Comparison of ENCODE assay signal across 8 mouse cellular contexts in genomic region chr13:5870382-5871272, GRCm38 (mm10). TPM values are rescaled to one million over a fixed set of nuclear protein-coding genes. Genes with fewer than 3 reads are reported as not detected.
DNase-seq lines count a peak whose midpoint lies in the region; ATAC-seq and TF ChIP-seq lines count a peak whose summit lies in the region.

No protein-coding gene starts in this region.

- no peak overlapping the region for H3K9ac ChIP-seq in forebrain, postnatal 0 days
- no peak overlapping the region for H3K9ac ChIP-seq in hindbrain, embryonic 13.5 days
- H3K9ac ChIP-seq in liver, embryonic 13.5 days = no peak overlapping the region
- no peak overlapping the region for H3K9ac ChIP-seq in neural tube, embryonic 11.5 days (ENCODE audit: low read length)

- no peaks in the 10 kb centered on the region for H3K27me3 ChIP-seq in forebrain, postnatal 0 days (ENCODE audit: insufficient read depth, low read length)
- H3K27me3 ChIP-seq in hindbrain, embryonic 13.5 days = no peaks in the 10 kb centered on the region
- no peaks in the 10 kb centered on the region for H3K27me3 ChIP-seq in liver, embryonic 13.5 days
- no peaks in the 10 kb centered on the region for H3K27me3 ChIP-seq in neural tube, embryonic 11.5 days (ENCODE audit: control insufficient read depth, insufficient read depth, low read length)

- peak; percentile 73 for DNase-seq in 416B (ENCODE audit: low read depth)
- peak; percentile 67 for DNase-seq in adrenal gland, adult 8-10 months
- peak; percentile 48 for DNase-seq in forebrain, postnatal 0 days
- no peak for DNase-seq in liver, embryonic 13.5 days
- DNase-seq in neural tube, embryonic 11.5 days (ENCODE audit: low spot score) = peak; percentile 26
- DNase-seq in natural killer cell, adult 2 months (ENCODE audit: low spot score in 2 of 2) = no peak
- DNase-seq in layer of hippocampus, adult 11-12 months (ENCODE audit: low spot score) = no peak

- no peak for TF ChIP-seq CTCF in forebrain, postnatal 0 days (IDR thresholded peaks at IDR 0.05; ENCODE audit: low read depth)

- H3K4me1 ChIP-seq in forebrain, postnatal 0 days (ENCODE audit: insufficient read depth) = peaks cover 2% of the 10 kb centered on the region
- H3K4me1 ChIP-seq in hindbrain, embryonic 13.5 days (replicated peaks) = peaks cover 37% of the 10 kb centered on the region
- peaks cover under 1% of the 10 kb centered on the region for H3K4me1 ChIP-seq in liver, embryonic 13.5 days (replicated peaks)
- H3K4me1 ChIP-seq in neural tube, embryonic 11.5 days (ENCODE audit: control insufficient read depth, insufficient read depth, low read length) = peaks cover 4% of the 10 kb centered on the region

- H3K4me2 ChIP-seq in forebrain, postnatal 0 days (ENCODE audit: low read depth) = peak overlapping the region; percentile 18; the same call in 1 of the 2 replicates
- 0 out of 2 replicates have a peak overlapping the region, but pooled peaks have one; percentile 13 for H3K4me2 ChIP-seq in hindbrain, embryonic 13.5 days
- H3K4me2 ChIP-seq in liver, embryonic 13.5 days = no peak overlapping the region
- H3K4me2 ChIP-seq in neural tube, embryonic 11.5 days (ENCODE audit: low read depth) = no peak overlapping the region

- 0 out of 2 replicates have a peak overlapping the region, but pooled peaks have one; percentile 35 for H3K27ac ChIP-seq in forebrain, postnatal 0 days (ENCODE audit: low read depth, low read length)
- H3K27ac ChIP-seq in hindbrain, embryonic 13.5 days = no peak overlapping the region
- no peak overlapping the region for H3K27ac ChIP-seq in liver, embryonic 13.5 days
- no peak overlapping the region for H3K27ac ChIP-seq in neural tube, embryonic 11.5 days (ENCODE audit: low read depth, low read length)

- WGBS in forebrain, postnatal 0 days = 18% methylated on average over 15 of the region's 15 CpGs
- WGBS in hindbrain, embryonic 13.5 days = 12% methylated on average over 14 of the region's 15 CpGs
- WGBS in liver, embryonic 13.5 days (ENCODE audit: insufficient replicate concordance) = 16% methylated on average over 15 of the region's 15 CpGs
- 23% methylated on average over 13 of the region's 15 CpGs for WGBS in neural tube, embryonic 11.5 days

- H3K4me3 ChIP-seq in forebrain, postnatal 0 days (ENCODE audit: low read depth, low read length) = no peak overlapping the region
- no peak overlapping the region for H3K4me3 ChIP-seq in hindbrain, embryonic 13.5 days
- H3K4me3 ChIP-seq in liver, embryonic 13.5 days (replicated peaks) = no peak overlapping the region
- H3K4me3 ChIP-seq in neural tube, embryonic 11.5 days (ENCODE audit: low read depth, low read length) = no peak overlapping the region

- peak; percentile 61 for ATAC-seq in forebrain, postnatal 0 days
- ATAC-seq in hindbrain, embryonic 13.5 days (ENCODE audit: low FRiP score) = peak; percentile 77
- ATAC-seq in liver, embryonic 13.5 days (ENCODE audit: low read depth) = peak; percentile 52
- ATAC-seq in neural tube, embryonic 11.5 days (ENCODE audit: insufficient read depth, low FRiP score, low TSS enrichment) = peak; percentile 65

- H3K36me3 ChIP-seq in forebrain, postnatal 0 days (ENCODE audit: insufficient read depth) = peaks cover 31% of the 10 kb centered on the region
- peaks cover 30% of the 10 kb centered on the region for H3K36me3 ChIP-seq in hindbrain, embryonic 13.5 days
- peaks cover 31% of the 10 kb centered on the region for H3K36me3 ChIP-seq in liver, embryonic 13.5 days
- peaks cover 9% of the 10 kb centered on the region; the same call in 1 of the 2 replicates for H3K36me3 ChIP-seq in neural tube, embryonic 11.5 days (ENCODE audit: control insufficient read depth, insufficient read depth, low read length)

- no peaks in the 10 kb centered on the region for H3K9me3 ChIP-seq in forebrain, postnatal 0 days (ENCODE audit: low read length)
- H3K9me3 ChIP-seq in hindbrain, embryonic 13.5 days = no peaks in the 10 kb centered on the region
- no peaks in the 10 kb centered on the region for H3K9me3 ChIP-seq in liver, embryonic 13.5 days (replicated peaks)
- no peaks in the 10 kb centered on the region for H3K9me3 ChIP-seq in neural tube, embryonic 11.5 days (ENCODE audit: control insufficient read depth, low read length)

RNA-seq across cellular contexts. Expression of gene Klf6, which starts 9.3 kb away (rescaled TPM):
- total RNA-seq in adrenal gland, adult 8-10 months (2022) = 10 to 100 TPM; 34.6 to 57.1 (median 44.8) TPM
- total RNA-seq in forebrain, postnatal 0 days (2014; rRNA removed) = 78.8 and 87.1 TPM in 2 replicates
- polyA plus RNA-seq in forebrain, postnatal 0 days (2015; fragmentation: Nextera tagmentation; extraction: Ambion mirVana) = 100.0 and 146 TPM in 2 replicates
- polyA plus RNA-seq in hindbrain, embryonic 13.5 days (2015; fragmentation: Nextera tagmentation; extraction: Ambion mirVana) = 70.1 and 78.1 TPM in 2 replicates
- polyA plus RNA-seq in liver, embryonic 13.5 days (2015; fragmentation: Nextera tagmentation; extraction: Ambion mirVana) = 20.8 and 23.0 TPM in 2 replicates
- 55.7 and 57.9 TPM in 2 replicates for polyA plus RNA-seq in neural tube, embryonic 11.5 days (2014; fragmentation: Nextera tagmentation; extraction: Ambion mirVana)

Comparison
In these comparisons a context has a peak if more than half of its experiments do, and no peak if none do; other contexts are left out.
1. DNase-seq: peak in 416B (single experiment), adrenal gland, adult 8-10 months (single experiment), forebrain, postnatal 0 days (single experiment) and neural tube, embryonic 11.5 days (single experiment); none in liver, embryonic 13.5 days (single experiment), natural killer cell, adult 2 months (0 of 2) and layer of hippocampus, adult 11-12 months (single experiment).
2. H3K4me2 ChIP-seq: peak in forebrain, postnatal 0 days (single experiment) and hindbrain, embryonic 13.5 days (single experiment); none in liver, embryonic 13.5 days (single experiment) and neural tube, embryonic 11.5 days (single experiment).
3. Peak in every context shown above with its lines, with median percentiles within 50 percentile points of each other: ATAC-seq.